Mouse (Mus musculus) E14TG2a.4 (cell line): ENCODE results near the gene Lpp.

Experiments
- CTCF ChIP-seq: conservative IDR thresholded peaks from 2 replicates; pipeline ENCODE4 v1.5.1; 2014; ENCODE audit warnings: low read length
- NANOG ChIP-seq: IDR thresholded peaks from 2 replicates; pipeline ENCODE4 v1.6.1; 2014; ENCODE audit warnings: borderline replicate concordance, low read length, mixed read lengths

DNA sequence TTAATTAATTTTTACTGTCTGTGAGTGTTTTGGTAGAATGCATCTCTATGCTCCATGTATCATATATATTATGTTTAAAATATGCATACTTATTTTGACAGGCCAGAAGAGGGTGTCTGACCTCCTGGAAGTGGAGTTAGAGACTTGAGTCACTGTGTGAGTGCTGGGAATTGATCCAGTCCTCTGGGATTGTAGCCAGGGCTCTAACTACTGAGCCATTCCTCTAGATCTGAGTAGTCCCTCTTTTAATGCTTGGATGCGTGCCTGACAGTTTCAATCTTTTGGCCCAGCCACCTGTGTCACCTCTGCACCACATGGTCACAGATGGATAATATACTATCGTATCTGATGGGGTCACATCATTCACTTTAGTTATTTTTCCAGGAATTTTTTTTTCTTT lies 138.4 kb downstream of the Lpp start:
- no peak for TF ChIP-seq CTCF
- TF ChIP-seq NANOG = no peak
